Mouse (Mus musculus) Patski (cell line): ENCODE data around the gene Ccdc36. TPM values are rescaled to one million over a fixed set of nuclear protein-coding genes. Genes with fewer than 3 reads are reported as not detected.

Experiments
- ATAC-seq: fragments of 100-300 bp; one replicate; pipeline ENCODE4 v1.8.0; 2021
- CTCF ChIA-PET: fragments of 350-600 bp; sonication (Branson Sonifier 250); formaldehyde crosslinking; loops from one replicate; lab custom pipeline; 2022; ENCODE audit warnings: inconsistent platforms; lab: Charles Lee
- POLR2A ChIA-PET: fragments of 350-600 bp; sonication (Branson Sonifier 250); formaldehyde crosslinking; loops from one replicate; lab custom pipeline; 2022; ENCODE audit warnings: antibody characterized with exemption, inconsistent platforms; lab: Charles Lee
- DNase-seq: peaks from one replicate; pipeline ENCODE4 v3.0.0-alpha.2; 2011; ENCODE audit warnings: low read depth, low spot score
- H3K27me3 ChIP-seq: fragments of 371-371 bp; one replicate; pipeline ENCODE4 v1.5.1; 2021
- CTCF ChIP-seq: fragments of 100-300 bp; IDR thresholded peaks from one replicate; pipeline ENCODE4 v1.5.1; 2021
- in situ Hi-C: fragments of 300-500 bp; cut with MboI; formaldehyde crosslinking; loops from 3 replicates; pipeline ENCODE4 v1.11.1; 2018; ENCODE audit warnings: low pct_unique_long_range_greater_than_20kb, mixed read lengths
- polyA plus RNA-seq: library from polyadenylated mRNA; unstranded; gene quantifications from one replicate; pipeline ENCODE4 v1.2.3, GENCODE M21; 2021

The Ccdc36 gene
- polyA plus RNA-seq, 1 experiment from 2014 or later, result not detected

DNA sequence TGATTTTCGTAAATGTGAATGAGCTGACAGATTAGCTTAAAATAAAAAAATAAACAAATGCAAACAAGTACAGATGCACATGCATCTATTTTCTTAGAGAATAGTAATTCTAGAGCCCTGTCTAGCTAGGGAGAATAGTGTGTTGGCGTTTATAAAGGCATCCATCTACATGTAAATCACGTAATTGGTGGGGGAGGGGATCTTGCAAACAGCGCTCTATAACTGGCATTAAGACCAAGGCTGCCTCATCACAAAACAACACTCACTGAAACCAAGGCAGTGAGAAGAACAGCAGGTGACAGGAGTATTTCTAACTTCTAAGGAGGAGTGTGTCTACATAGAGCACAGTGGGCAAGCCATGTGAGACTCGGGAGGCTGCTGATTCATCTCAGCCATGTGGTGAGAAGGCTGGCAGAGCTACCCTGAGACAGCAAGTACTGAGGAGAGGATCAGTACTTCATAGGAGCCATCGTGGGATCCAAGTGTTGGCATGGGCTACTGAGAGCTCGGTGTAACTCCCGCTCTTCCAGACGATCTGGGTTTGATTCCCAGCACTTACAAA, 16.8 kb downstream of the Ccdc36 start:
- ATAC-seq (no peak), DNase-seq (no peak)
- ChIA-PET CTCF (interaction anchor here (1.0 to 1.8 kb wide), 4 partner anchors 10 to 125 kb away, joined by 3 to 6 read pairs (median 3); no protein-coding TSS in a partner anchor), POLR2A (interaction anchor here (1.5 kb wide), 1 partner anchor 10 kb away, joined by 3 read pairs; no protein-coding TSS in a partner anchor)
- TF ChIP-seq CTCF, result no peak
- in situ Hi-C loops, result loop anchor here (5.0 kb wide), 1 partner anchor 114 kb away; the partner anchor contains the start of gene Amt
- peaks cover 12% of the 10 kb centered on the region for H3K27me3 ChIP-seq

GRCm38 (mm10) chr9:108409535-108409934, 18.7 kb downstream of the Ccdc36 start:
- ATAC-seq (no peak), DNase-seq (no peak)
- TF ChIP-seq CTCF, result no peak
- in situ Hi-C loops, result no loop called here
- H3K27me3 ChIP-seq, result peaks cover 4% of the 10 kb centered on the region
- POLR2A ChIA-PET, result interaction anchor here (0.6 kb wide), 1 partner anchor 58 kb away, joined by 3 read pairs; no protein-coding TSS in a partner anchor
- CTCF ChIA-PET, result interaction anchor here (1.3 kb wide), 1 partner anchor 27 kb away, joined by 3 read pairs; no protein-coding TSS in a partner anchor

- no peak for ATAC-seq
- DNase-seq, result no peak
- H3K27me3 ChIP-seq, result no peaks in the 10 kb centered on the region
- CTCF ChIA-PET, result interaction anchor here (1.5 kb wide), 1 partner anchor 120 kb away, joined by 3 read pairs; no protein-coding TSS in a partner anchor
- POLR2A ChIA-PET, result interaction anchor here (0.9 kb wide), 1 partner anchor 8 kb away, joined by 6 read pairs; no protein-coding TSS in a partner anchor
- TF ChIP-seq CTCF, result no peak
- in situ Hi-C loops, result no loop called here
Observed at GRCm38 (mm10) chr9:108404451-108404850, 23.8 kb downstream of the Ccdc36 start.

- DNase-seq, result no peak
- no peak for ATAC-seq
Observed at GRCm38 (mm10) chr9:108403081-108403480, 25.2 kb downstream of the Ccdc36 start.

GRCm38 (mm10) chr9:108401186-108401960, 26.9 kb downstream of the Ccdc36 start:
- DNase-seq (no peak), ATAC-seq (no peak)
- ChIA-PET CTCF (interaction anchor here (1.1 to 1.3 kb wide), 2 partner anchors 26 to 34 kb away, joined by 3 to 4 read pairs; partner anchors contain the start of genes BC048562 and Ccdc36), POLR2A (interaction anchor here (1.5 kb wide), 1 partner anchor 9 kb away, joined by 3 read pairs; no protein-coding TSS in a partner anchor)
- no peaks in the 10 kb centered on the region for H3K27me3 ChIP-seq
- in situ Hi-C loops, result no loop called here
- no peak for TF ChIP-seq CTCF

More at GRCm38 (mm10) chr9:108403081-108403480, 25.2 kb downstream of the Ccdc36 start:
- ChIA-PET POLR2A (no interaction called here), CTCF (interaction anchor here (0.9 kb wide), 1 partner anchor 11 kb away, joined by 3 read pairs; no protein-coding TSS in a partner anchor)
- in situ Hi-C loops, result no loop called here
- H3K27me3 ChIP-seq, result no peaks in the 10 kb centered on the region
- no peak for TF ChIP-seq CTCF

DNA sequence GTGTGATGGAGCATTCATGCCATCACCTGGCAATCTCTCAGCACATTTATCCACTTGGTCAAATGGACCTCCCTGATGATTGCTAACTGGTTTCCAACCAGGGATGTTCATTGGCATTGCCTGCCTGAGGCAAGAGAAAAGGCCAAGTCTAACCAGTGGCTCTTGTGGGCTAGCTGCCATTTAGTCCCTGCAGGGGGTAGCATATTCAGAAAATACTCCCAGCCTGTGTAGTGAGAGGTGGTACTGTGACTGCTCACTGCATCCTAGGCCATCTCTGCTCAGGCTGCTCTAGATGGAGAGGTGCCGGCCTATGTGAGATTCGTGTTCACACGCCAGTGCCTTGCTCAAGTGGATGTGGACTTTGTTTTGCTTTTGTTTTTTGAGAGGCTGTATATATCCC, 30.0 kb downstream of the Ccdc36 start:
- no peaks in the 10 kb centered on the region for H3K27me3 ChIP-seq
- ATAC-seq (no peak), DNase-seq (peak; percentile 22)
- TF ChIP-seq CTCF, result no peak
- in situ Hi-C loops, result no loop called here
- ChIA-PET POLR2A (no interaction called here), CTCF (interaction anchor here (1.2 kb wide), 1 partner anchor 9 kb away, joined by 3 read pairs; no protein-coding TSS in a partner anchor)

DNA sequence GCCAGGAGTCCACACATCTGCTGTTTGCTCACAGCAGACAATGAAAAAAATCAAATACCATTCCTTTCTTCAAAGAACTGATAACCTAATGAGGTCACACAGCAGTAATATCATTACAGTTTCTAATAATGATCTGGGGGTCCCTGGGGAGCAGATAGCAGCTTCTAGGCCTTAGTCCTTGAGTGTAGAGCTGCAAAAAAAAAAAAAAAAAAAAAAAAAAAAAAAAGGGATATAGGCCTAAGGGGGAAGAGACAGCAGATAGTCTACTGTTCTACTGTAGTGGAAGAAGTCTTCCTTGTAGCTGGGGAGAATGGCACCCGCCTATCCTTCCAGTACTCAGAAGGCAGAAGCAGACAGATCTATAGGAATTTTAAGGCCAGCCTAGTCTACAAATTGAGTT, 32.9 kb downstream of the Ccdc36 start:
- H3K27me3 ChIP-seq, result no peaks in the 10 kb centered on the region
- POLR2A ChIA-PET, result interaction anchor here (1.6 kb wide), 1 partner anchor 9 kb away, joined by 6 read pairs; no protein-coding TSS in a partner anchor
- DNase-seq, result no peak
- CTCF ChIA-PET, result no interaction called here
- no peak for TF ChIP-seq CTCF
- no peak for ATAC-seq
- in situ Hi-C loops, result no loop called here

DNA sequence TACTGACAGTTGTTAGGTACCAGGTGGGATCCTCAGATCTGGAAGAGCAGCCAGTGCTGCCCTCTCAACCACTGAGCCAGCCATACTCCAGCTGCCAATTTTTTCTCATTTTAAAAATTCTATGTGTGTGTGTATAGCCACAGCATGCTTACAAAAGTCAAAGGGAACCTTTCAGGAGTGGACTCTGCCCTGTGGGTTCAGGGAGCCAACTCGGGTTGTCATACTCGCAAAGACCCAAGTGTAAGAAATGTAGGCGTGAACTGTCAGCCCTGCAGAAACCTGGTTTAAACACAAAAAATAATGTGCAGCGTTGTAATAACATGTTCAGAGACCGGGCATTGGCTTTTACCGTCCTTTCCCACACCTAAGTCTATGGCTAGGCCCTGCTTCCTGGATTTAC, 34.1 kb downstream of the Ccdc36 start:
- no peak for ATAC-seq
- CTCF ChIA-PET, result no interaction called here
- DNase-seq, result no peak
- TF ChIP-seq CTCF, result no peak
- H3K27me3 ChIP-seq, result no peaks in the 10 kb centered on the region
- in situ Hi-C loops, result no loop called here
- POLR2A ChIA-PET, result no interaction called here

- DNase-seq (no peak), ATAC-seq (no peak)
- H3K27me3 ChIP-seq, result no peaks in the 10 kb centered on the region
- ChIA-PET POLR2A (no interaction called here), CTCF (interaction anchor here (1.2 kb wide), 1 partner anchor 11 kb away, joined by 3 read pairs; no protein-coding TSS in a partner anchor)
- in situ Hi-C loops, result no loop called here
- no peak for TF ChIP-seq CTCF
Observed at GRCm38 (mm10) chr9:108392676-108393075, 35.6 kb downstream of the Ccdc36 start, which contains the start of gene 1700102P08Rik. Gene 1700102P08Rik, plus strand, starts transcription at chr9:108392805.

- no peaks in the 10 kb centered on the region for H3K27me3 ChIP-seq
- POLR2A ChIA-PET, result no interaction called here
- DNase-seq (no peak), ATAC-seq (no peak)
- TF ChIP-seq CTCF, result no peak
- in situ Hi-C loops, result no loop called here
- CTCF ChIA-PET, result interaction anchor here (1.6 kb wide), 1 partner anchor 8 kb away, joined by 3 read pairs; no protein-coding TSS in a partner anchor
Observed at GRCm38 (mm10) chr9:108389220-108389619, 39.1 kb downstream of the Ccdc36 start.
